Comparison of ENCODE assay signal across 9 mouse cellular contexts in the genomic region with DNA sequence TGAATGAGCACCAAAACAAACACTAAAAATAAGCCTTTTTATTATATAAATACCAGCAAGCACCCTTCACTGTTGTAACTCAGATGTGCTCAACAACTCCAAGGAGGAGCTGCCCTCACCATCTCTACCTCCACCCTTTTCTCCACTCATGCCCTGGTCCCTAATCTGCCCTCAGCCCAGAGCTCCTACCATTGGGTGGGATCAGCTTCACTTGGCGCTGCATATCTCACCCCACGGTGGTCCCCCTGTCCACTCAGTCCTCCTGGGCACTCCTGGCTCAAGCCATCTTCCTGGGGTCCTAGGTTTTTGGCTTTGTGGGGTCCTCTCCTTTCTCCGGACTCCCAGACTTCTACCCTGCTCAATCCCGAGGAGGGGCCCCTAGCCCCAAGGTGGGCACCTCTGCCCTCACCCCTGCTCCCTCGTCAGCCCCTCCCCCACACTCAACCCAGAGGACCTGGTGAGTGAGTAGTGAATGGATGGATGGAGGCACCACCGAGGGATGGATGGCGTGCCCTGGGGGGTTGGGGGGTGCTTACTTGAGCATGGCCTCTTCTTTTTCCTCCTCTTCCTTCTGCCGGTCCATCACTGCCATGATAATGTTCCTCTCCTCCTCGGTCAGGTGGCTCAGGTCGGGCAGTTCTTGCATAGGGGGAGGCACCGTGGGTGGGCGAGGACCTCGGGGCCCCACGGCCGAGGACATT. TPM values are rescaled to one million over a fixed set of nuclear protein-coding genes. Genes with fewer than 3 reads are reported as not detected.
DNase-seq lines count a peak whose midpoint lies in the region; ATAC-seq lines count a peak whose summit lies in the region.
"Had no signal": no experiment of that assay in that cellular context is flagged by ENCODE, and none has a peak within 500 bp of the region (broad histone marks: within the 10 kb centered on the region; RNA-seq: fewer than 3 reads in every experiment).

No protein-coding gene starts in this region.

- H3K4me2 ChIP-seq in heart, embryonic 15.5 days, result peak overlapping the region; percentile 90
- H3K4me2 ChIP-seq in limb, embryonic 12.5 days, result peak overlapping the region; percentile 90
- H3K4me2 ChIP-seq in neural tube, embryonic 15.5 days, result peak overlapping the region; percentile 74

- peak overlapping the region; percentile 70 for H3K9ac ChIP-seq in heart, embryonic 15.5 days
- peak overlapping the region; percentile 79 for H3K9ac ChIP-seq in limb, embryonic 12.5 days (replicated peaks)
- peak overlapping the region; percentile 93 for H3K9ac ChIP-seq in neural tube, embryonic 15.5 days (replicated peaks)

- WGBS in heart, embryonic 15.5 days, result 6% methylated on average over 15 of the region's 15 CpGs
- 8% methylated on average over 15 of the region's 15 CpGs for WGBS in limb, embryonic 12.5 days
- WGBS in neural tube, embryonic 15.5 days, result 7% methylated on average over 15 of the region's 15 CpGs

- peaks cover 13% of the 10 kb centered on the region for H3K27me3 ChIP-seq in heart, embryonic 15.5 days
- peaks cover 19% of the 10 kb centered on the region for H3K27me3 ChIP-seq in limb, embryonic 12.5 days
- H3K27me3 ChIP-seq in neural tube, embryonic 15.5 days (replicated peaks), result no peaks in the 10 kb centered on the region

- H3K4me1 ChIP-seq in heart, embryonic 15.5 days (replicated peaks), result peaks cover 9% of the 10 kb centered on the region; the same call in 1 of the 2 replicates
- H3K4me1 ChIP-seq in limb, embryonic 12.5 days (replicated peaks), result peaks cover 12% of the 10 kb centered on the region; the same call in 1 of the 2 replicates
- H3K4me1 ChIP-seq in neural tube, embryonic 15.5 days, result peaks cover 32% of the 10 kb centered on the region

- H3K36me3 ChIP-seq in heart, embryonic 15.5 days, result no peaks in the 10 kb centered on the region
- H3K36me3 ChIP-seq in limb, embryonic 12.5 days, result no peaks in the 10 kb centered on the region
- no peaks in the 10 kb centered on the region for H3K36me3 ChIP-seq in neural tube, embryonic 15.5 days

- peak overlapping the region; percentile 69 for H3K4me3 ChIP-seq in heart, embryonic 15.5 days
- H3K4me3 ChIP-seq in limb, embryonic 12.5 days (replicated peaks), result peak overlapping the region; percentile 71
- H3K4me3 ChIP-seq in neural tube, embryonic 15.5 days (replicated peaks), result peak overlapping the region; percentile 80

- no peak overlapping the region for H3K27ac ChIP-seq in heart, embryonic 15.5 days
- H3K27ac ChIP-seq in limb, embryonic 12.5 days, result no peak overlapping the region
- H3K27ac ChIP-seq in neural tube, embryonic 15.5 days (replicated peaks), result peak overlapping the region; percentile 91

- peak; percentile 6 for DNase-seq in gastrocnemius, postnatal 10 days
- DNase-seq in gastrocnemius, postnatal 25 days, result no peak
- DNase-seq in thymus, postnatal 14 days, result peak; percentile 2
- no peak for DNase-seq in thymus, adult 18-20 months
- DNase-seq in ovary, postnatal 10 days (ENCODE audit: low spot score), result no peak

- H3K9me3 ChIP-seq in heart, embryonic 15.5 days (replicated peaks), result no peaks in the 10 kb centered on the region
- no peaks in the 10 kb centered on the region for H3K9me3 ChIP-seq in limb, embryonic 12.5 days
- no peaks in the 10 kb centered on the region for H3K9me3 ChIP-seq in neural tube, embryonic 15.5 days (replicated peaks)

- peak; percentile 19; the same call in 1 of the 2 replicates for ATAC-seq in heart, embryonic 15.5 days (replicated peaks; ENCODE audit: insufficient number of reproducible peaks, insufficient read depth, low FRiP score, low read depth)
- ATAC-seq in limb, embryonic 12.5 days (ENCODE audit: insufficient number of reproducible peaks, insufficient read depth, low FRiP score, low TSS enrichment, low read depth), result peak; percentile 54
- peak; percentile 46 for ATAC-seq in neural tube, embryonic 15.5 days (ENCODE audit: low FRiP score)

RNA-seq across cellular contexts. Expression of gene Rims1, which starts 0.6 kb away (rescaled TPM):
- under 1 TPM; 0.70 to 0.81 TPM for total RNA-seq in gastrocnemius, postnatal 10 days (2021)
- total RNA-seq in gastrocnemius, postnatal 25 days (2021), result under 1 TPM; 0.21 to 0.33 TPM
- polyA plus RNA-seq in heart, embryonic 15.5 days (2015; fragmentation: Nextera tagmentation; extraction: Ambion mirVana), result 1.8 and 1.9 TPM in 2 replicates
- polyA plus RNA-seq in limb, embryonic 12.5 days (2016; fragmentation: Nextera tagmentation; extraction: Ambion mirVana), result 2.3 and 2.5 TPM in 2 replicates
- polyA plus RNA-seq in neural tube, embryonic 15.5 days (2015; fragmentation: Nextera tagmentation; extraction: Ambion mirVana), result 17.1 and 20.0 TPM in 2 replicates
- polyA plus RNA-seq: C2C12 had no signal

Comparison
In these comparisons a context has a peak if more than half of its experiments do, and no peak if none do; other contexts are left out.
1. DNase-seq: peak in gastrocnemius, postnatal 10 days (single experiment) and thymus, postnatal 14 days (single experiment); none in gastrocnemius, postnatal 25 days (single experiment), thymus, adult 18-20 months (0 of 2) and ovary, postnatal 10 days (single experiment).
2. Peak in every context shown above with its lines, with median percentiles within 50 percentile points of each other: ATAC-seq, H3K4me2 ChIP-seq, H3K4me3 ChIP-seq and H3K9ac ChIP-seq.